Mouse (Mus musculus) central nervous system, embryonic 14 days (tissue): ENCODE measurements around the gene Nxf1. TPM values are rescaled to one million over a fixed set of nuclear protein-coding genes. Genes with fewer than 3 reads are reported as not detected.

ENCODE experiments used
- polyA plus RNA-seq: library from polyadenylated mRNA; depleted of rRNA; stranded (reverse); fragments of >200 nt; gene quantifications from 2 replicates; pipeline ENCODE4 v1.2.3, GENCODE M21; 2012; rRNA removed

Nxf1 gene
- polyA plus RNA-seq, 1 experiment, result 237 TPM

Other genes with a start within 250 kb of the Nxf1 start
- gene Slc22a8, start 165.8 kb upstream of the Nxf1 start, polyA plus RNA-seq, result 5.2 and 5.9 TPM in 2 replicates
- 10.5 and 10.8 TPM in 2 replicates for gene Slc22a6, start 139.0 kb upstream of the Nxf1 start, polyA plus RNA-seq
- 1.2 and 1.8 TPM in 2 replicates for gene Chrm1, start 93.3 kb upstream of the Nxf1 start, polyA plus RNA-seq
- 139 and 144 TPM in 2 replicates for gene Slc3a2, start 33.7 kb upstream of the Nxf1 start, polyA plus RNA-seq
- 63.8 and 65.5 TPM in 2 replicates for gene Wdr74, start 21.2 kb upstream of the Nxf1 start, polyA plus RNA-seq
- 2.2 and 3.8 TPM in 2 replicates for gene 1700092M07Rik, start 16.4 kb upstream of the Nxf1 start, polyA plus RNA-seq
- 128 and 133 TPM in 2 replicates for gene Stx5a, start 15.7 kb upstream of the Nxf1 start, polyA plus RNA-seq
- gene Tmem223, start 13.9 kb downstream of the Nxf1 start, polyA plus RNA-seq, result 238 and 255 TPM in 2 replicates
- 27.4 and 32.0 TPM in 2 replicates for gene Tmem179b, start 17.4 kb downstream of the Nxf1 start, polyA plus RNA-seq
- 26.2 TPM in 2 replicates for gene Taf6l, start 29.3 kb downstream of the Nxf1 start, polyA plus RNA-seq
- 141 and 149 TPM in 2 replicates for gene Polr2g, start 41.5 kb downstream of the Nxf1 start, polyA plus RNA-seq
- 5.2 and 5.8 TPM in 2 replicates for gene Zbtb3, start 45.5 kb downstream of the Nxf1 start, polyA plus RNA-seq
- gene Ttc9c, start 62.3 kb downstream of the Nxf1 start, polyA plus RNA-seq, result 50.1 and 61.9 TPM in 2 replicates
- 92.1 and 94.3 TPM in 2 replicates for gene Hnrnpul2, start 62.9 kb downstream of the Nxf1 start, polyA plus RNA-seq
- 0.57 and 1.3 TPM in 2 replicates for gene AC129217.1, start 72.7 kb downstream of the Nxf1 start, polyA plus RNA-seq
- 78.4 and 83.2 TPM in 2 replicates for gene Bscl2, start 80.4 kb downstream of the Nxf1 start, polyA plus RNA-seq
- gene Gng3, start 82.1 kb downstream of the Nxf1 start, polyA plus RNA-seq, result 190 TPM in 2 replicates
- gene Lrrn4cl, start 93.7 kb downstream of the Nxf1 start, polyA plus RNA-seq, result 0.85 and 0.94 TPM in 2 replicates
- 136 and 140 TPM in 2 replicates for gene Ubxn1, start 114.4 kb downstream of the Nxf1 start, polyA plus RNA-seq
- gene Uqcc3, start 123.8 kb downstream of the Nxf1 start, polyA plus RNA-seq, result 51.3 and 57.6 TPM in 2 replicates
- 4.9 and 6.7 TPM in 2 replicates for gene Lbhd1, start 126.7 kb downstream of the Nxf1 start, polyA plus RNA-seq
- not detected in 2 replicates for gene Gm49403, start 126.9 kb downstream of the Nxf1 start, polyA plus RNA-seq
- gene 1810009A15Rik, start 131.8 kb downstream of the Nxf1 start, polyA plus RNA-seq, result 67.3 and 81.7 TPM in 2 replicates
- gene Gm49416, start 131.9 kb downstream of the Nxf1 start, polyA plus RNA-seq, result 0.18 and 1.1 TPM in 2 replicates
- gene Ints5, start 135.9 kb downstream of the Nxf1 start, polyA plus RNA-seq, result 28.9 and 29.0 TPM in 2 replicates
- 157 and 161 TPM in 2 replicates for gene Ganab, start 141.0 kb downstream of the Nxf1 start, polyA plus RNA-seq
- gene B3gat3, start 163.3 kb downstream of the Nxf1 start, polyA plus RNA-seq, result 146 and 151 TPM in 2 replicates
- gene Rom1, start 172.3 kb downstream of the Nxf1 start, polyA plus RNA-seq, result 2.0 and 3.3 TPM in 2 replicates
- 18.3 and 26.1 TPM in 2 replicates for gene Eml3, start 172.5 kb downstream of the Nxf1 start, polyA plus RNA-seq
- 62.2 and 65.0 TPM in 2 replicates for gene Mta2, start 184.8 kb downstream of the Nxf1 start, polyA plus RNA-seq
- 26.1 and 29.3 TPM in 2 replicates for gene Tut1, start 196.8 kb downstream of the Nxf1 start, polyA plus RNA-seq
- 429 and 446 TPM in 2 replicates for gene Eef1g, start 210.0 kb downstream of the Nxf1 start, polyA plus RNA-seq
- gene Ahnak, start 232.2 kb downstream of the Nxf1 start, polyA plus RNA-seq, result 3.8 and 8.4 TPM in 2 replicates